Comparison of ENCODE assay signal across 23 mouse cellular contexts in the genomic region with DNA sequence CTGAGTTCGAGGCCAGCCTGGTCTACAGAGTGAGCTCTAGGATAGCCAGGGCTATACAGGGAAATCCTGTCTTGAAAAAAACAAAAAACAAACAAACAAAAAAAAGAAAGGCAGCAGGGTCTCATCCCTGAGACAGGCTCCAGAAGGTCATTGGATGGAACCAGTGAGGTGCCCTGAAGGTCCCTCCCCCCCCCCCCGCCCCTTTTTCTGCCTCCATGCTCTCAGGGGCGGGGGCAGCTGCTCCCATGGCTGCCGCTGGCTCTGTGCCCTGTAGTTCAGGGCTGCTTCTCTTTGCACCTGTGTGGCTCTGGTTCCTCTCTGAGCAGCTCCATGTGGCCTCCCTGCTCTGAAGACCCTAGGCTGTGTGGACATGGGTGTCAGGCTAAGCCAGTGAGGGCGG. TPM values are rescaled to one million over a fixed set of nuclear protein-coding genes. Genes with fewer than 3 reads are reported as not detected.
DNase-seq lines count a peak whose midpoint lies in the region; ATAC-seq and TF ChIP-seq lines count a peak whose summit lies in the region.
"Had no signal": no experiment of that assay in that cellular context is flagged by ENCODE, and none has a peak within 500 bp of the region (broad histone marks: within the 10 kb centered on the region; RNA-seq: fewer than 3 reads in every experiment).

No protein-coding gene starts in this region.

- no peak for TF ChIP-seq CTCF in midbrain, postnatal 0 days (IDR thresholded peaks at IDR 0.05)
- no peak for TF ChIP-seq CTCF in stomach, postnatal 0 days (IDR thresholded peaks at IDR 0.05; ENCODE audit: low read depth)

- no peaks in the 10 kb centered on the region for H3K27me3 ChIP-seq in hindbrain, embryonic 12.5 days
- no peaks in the 10 kb centered on the region for H3K27me3 ChIP-seq in hindbrain, embryonic 11.5 days (ENCODE audit: control insufficient read depth, insufficient read depth, low read length)
- H3K27me3 ChIP-seq in midbrain, embryonic 13.5 days: no peaks in the 10 kb centered on the region
- no peaks in the 10 kb centered on the region for H3K27me3 ChIP-seq in midbrain, postnatal 0 days (ENCODE audit: insufficient read depth, low read length)
- no peaks in the 10 kb centered on the region for H3K27me3 ChIP-seq in embryonic facial prominence, embryonic 10.5 days (replicated peaks; ENCODE audit: low read depth, poor library complexity, severe bottlenecking)
- H3K27me3 ChIP-seq in stomach, postnatal 0 days (ENCODE audit: control insufficient read depth, insufficient read depth, low read length): no peaks in the 10 kb centered on the region
- H3K27me3 ChIP-seq: limb, embryonic 15.5 days; liver, embryonic 15.5 days; neural tube, embryonic 12.5 days; stomach, embryonic 15.5 days had no signal

- peaks cover 20% of the 10 kb centered on the region for H3K4me1 ChIP-seq in hindbrain, embryonic 12.5 days
- peaks cover 5% of the 10 kb centered on the region for H3K4me1 ChIP-seq in hindbrain, embryonic 11.5 days (replicated peaks; ENCODE audit: control insufficient read depth, insufficient read depth, low read length)
- H3K4me1 ChIP-seq in midbrain, embryonic 13.5 days (replicated peaks): peaks cover 16% of the 10 kb centered on the region
- no peaks in the 10 kb centered on the region for H3K4me1 ChIP-seq in midbrain, postnatal 0 days (ENCODE audit: insufficient read depth, low read length)
- H3K4me1 ChIP-seq in embryonic facial prominence, embryonic 10.5 days: peaks cover 32% of the 10 kb centered on the region
- H3K4me1 ChIP-seq in stomach, postnatal 0 days (replicated peaks; ENCODE audit: control insufficient read depth, insufficient read depth): no peaks in the 10 kb centered on the region

- no peak for DNase-seq in hindbrain, embryonic 11.5 days (ENCODE audit: low spot score)
- DNase-seq in midbrain, postnatal 0 days (ENCODE audit: low spot score): no peak
- no peak for DNase-seq in embryonic facial prominence, embryonic 10.5 days (ENCODE audit: low spot score)
- DNase-seq in stomach, postnatal 0 days (ENCODE audit: low spot score): no peak
- DNase-seq in adrenal gland, adult (ENCODE audit: inconsistent age in 2 of 2, low spot score in 1 of 2): no peak
- no peak for DNase-seq in left cerebral cortex, postnatal 10 days (ENCODE audit: extremely low spot score in 1 of 2, low spot score in 2 of 2)
- DNase-seq: adrenal gland, postnatal 25 days; cerebellum, adult 11-12 months; cerebellum, postnatal 14 days; forebrain, postnatal 0 days; kidney, adult 2 months; kidney, postnatal 4 days; spleen, adult 18-20 months; thymus, adult 2 months had no signal

- H3K4me3 ChIP-seq in hindbrain, embryonic 12.5 days: no peak overlapping the region
- H3K4me3 ChIP-seq in hindbrain, embryonic 11.5 days (ENCODE audit: low read depth, low read length): no peak overlapping the region
- no peak overlapping the region for H3K4me3 ChIP-seq in midbrain, embryonic 13.5 days (replicated peaks)
- no peak overlapping the region for H3K4me3 ChIP-seq in midbrain, postnatal 0 days (ENCODE audit: low read depth, low read length)
- no peak overlapping the region for H3K4me3 ChIP-seq in embryonic facial prominence, embryonic 10.5 days
- no peak overlapping the region for H3K4me3 ChIP-seq in stomach, postnatal 0 days (ENCODE audit: low read depth, low read length)
- H3K4me3 ChIP-seq: heart, embryonic 10.5 days; limb, embryonic 15.5 days; liver, embryonic 15.5 days; neural tube, embryonic 12.5 days; stomach, embryonic 15.5 days had no signal

- no peak overlapping the region for H3K9ac ChIP-seq in hindbrain, embryonic 12.5 days
- H3K9ac ChIP-seq in hindbrain, embryonic 11.5 days (ENCODE audit: low read depth, low read length): no peak overlapping the region
- no peak overlapping the region for H3K9ac ChIP-seq in midbrain, embryonic 13.5 days (replicated peaks)
- H3K9ac ChIP-seq in midbrain, postnatal 0 days (replicated peaks; ENCODE audit: low read length, poor library complexity, severe bottlenecking): no peak overlapping the region
- H3K9ac ChIP-seq in stomach, postnatal 0 days (ENCODE audit: low read length): peak overlapping the region; percentile 27; the same call in 1 of the 2 replicates
- H3K9ac ChIP-seq: forebrain, postnatal 0 days; limb, embryonic 15.5 days; liver, embryonic 15.5 days; neural tube, embryonic 12.5 days; stomach, embryonic 15.5 days had no signal

- intact Hi-C loops in left cerebral cortex, postnatal 10 days (cut with DNase I): no loop called here

- WGBS in hindbrain, embryonic 12.5 days: 86% methylated on average over 3 of the region's 5 CpGs
- WGBS in hindbrain, embryonic 11.5 days: 66% methylated on average over 5 of the region's 5 CpGs
- 70% methylated on average over 5 of the region's 5 CpGs for WGBS in midbrain, embryonic 13.5 days
- 80% methylated on average over 4 of the region's 5 CpGs for WGBS in midbrain, postnatal 0 days
- 69% methylated on average over 5 of the region's 5 CpGs for WGBS in embryonic facial prominence, embryonic 10.5 days
- WGBS in stomach, postnatal 0 days: 66% methylated on average over 4 of the region's 5 CpGs

- no peaks in the 10 kb centered on the region for H3K36me3 ChIP-seq in hindbrain, embryonic 12.5 days
- H3K36me3 ChIP-seq in hindbrain, embryonic 11.5 days (ENCODE audit: control insufficient read depth, insufficient read depth, low read length): no peaks in the 10 kb centered on the region
- H3K36me3 ChIP-seq in midbrain, embryonic 13.5 days: no peaks in the 10 kb centered on the region
- H3K36me3 ChIP-seq in midbrain, postnatal 0 days (ENCODE audit: insufficient read depth, low read length): no peaks in the 10 kb centered on the region
- H3K36me3 ChIP-seq in embryonic facial prominence, embryonic 10.5 days (replicated peaks): no peaks in the 10 kb centered on the region
- H3K36me3 ChIP-seq in stomach, postnatal 0 days (ENCODE audit: control insufficient read depth, insufficient read depth, low read length): no peaks in the 10 kb centered on the region; the same call in 1 of the 2 replicates
- H3K36me3 ChIP-seq: heart, embryonic 10.5 days; limb, embryonic 15.5 days; liver, embryonic 15.5 days; neural tube, embryonic 12.5 days; stomach, embryonic 15.5 days had no signal

- no peak for TF ChIP-seq EP300 in stomach, postnatal 0 days (optimal IDR thresholded peaks at IDR 0.05)

- H3K4me2 ChIP-seq in hindbrain, embryonic 12.5 days (replicated peaks): no peak overlapping the region
- no peak overlapping the region for H3K4me2 ChIP-seq in hindbrain, embryonic 11.5 days (replicated peaks; ENCODE audit: low read depth, low read length)
- no peak overlapping the region for H3K4me2 ChIP-seq in midbrain, embryonic 13.5 days (replicated peaks)
- no peak overlapping the region for H3K4me2 ChIP-seq in midbrain, postnatal 0 days (ENCODE audit: low read depth, low read length, poor library complexity, severe bottlenecking)
- no peak overlapping the region for H3K4me2 ChIP-seq in stomach, postnatal 0 days (replicated peaks; ENCODE audit: low read depth)
- H3K4me2 ChIP-seq: limb, embryonic 15.5 days; liver, embryonic 15.5 days; neural tube, embryonic 12.5 days; stomach, embryonic 15.5 days had no signal

- no peak for ATAC-seq in hindbrain, embryonic 12.5 days (ENCODE audit: low FRiP score)
- no peak for ATAC-seq in hindbrain, embryonic 11.5 days (ENCODE audit: low FRiP score)
- ATAC-seq in midbrain, embryonic 13.5 days: peak; percentile 34; the same call in 1 of the 2 replicates
- ATAC-seq in midbrain, postnatal 0 days (ENCODE audit: low FRiP score): no peak
- ATAC-seq in stomach, postnatal 0 days (ENCODE audit: low FRiP score, low TSS enrichment): no peak
- ATAC-seq: activated CD4-positive, CD25-positive, alpha-beta regulatory T cell, adult 4 months; forebrain, postnatal 0 days had no signal

- no peaks in the 10 kb centered on the region for H3K9me3 ChIP-seq in hindbrain, embryonic 12.5 days (replicated peaks)
- H3K9me3 ChIP-seq in hindbrain, embryonic 11.5 days (ENCODE audit: control insufficient read depth, low read length): no peaks in the 10 kb centered on the region
- H3K9me3 ChIP-seq in midbrain, embryonic 13.5 days: no peaks in the 10 kb centered on the region
- H3K9me3 ChIP-seq in midbrain, postnatal 0 days (ENCODE audit: low read length): no peaks in the 10 kb centered on the region
- H3K9me3 ChIP-seq in embryonic facial prominence, embryonic 10.5 days: no peaks in the 10 kb centered on the region
- no peaks in the 10 kb centered on the region for H3K9me3 ChIP-seq in stomach, postnatal 0 days (ENCODE audit: control insufficient read depth, low read length)
- H3K9me3 ChIP-seq: heart, embryonic 10.5 days; limb, embryonic 15.5 days; liver, embryonic 15.5 days; neural tube, embryonic 12.5 days; stomach, embryonic 15.5 days had no signal

- peak overlapping the region; percentile 44; the same call in 1 of the 2 replicates for H3K27ac ChIP-seq in hindbrain, embryonic 12.5 days
- no peak overlapping the region for H3K27ac ChIP-seq in hindbrain, embryonic 11.5 days (ENCODE audit: low read depth, low read length)
- H3K27ac ChIP-seq in midbrain, embryonic 13.5 days: peak overlapping the region; percentile 41; the same call in 1 of the 2 replicates
- no peak overlapping the region for H3K27ac ChIP-seq in midbrain, postnatal 0 days (ENCODE audit: low read depth, low read length)
- H3K27ac ChIP-seq in embryonic facial prominence, embryonic 10.5 days (replicated peaks): peak overlapping the region; percentile 57; the same call in 1 of the 2 replicates
- no peak overlapping the region for H3K27ac ChIP-seq in stomach, postnatal 0 days (replicated peaks)
- H3K27ac ChIP-seq: heart, embryonic 10.5 days; limb, embryonic 15.5 days; liver, embryonic 15.5 days; macrophage; neural tube, embryonic 12.5 days had no signal

RNA-seq across cellular contexts. Expression of a gene that starts 12.0 kb away (rescaled TPM):
- polyA plus RNA-seq in hindbrain, embryonic 12.5 days (2016; fragmentation: Nextera tagmentation; extraction: Ambion mirVana): 2.5 and 2.8 TPM in 2 replicates
- 1.2 and 1.3 TPM in 2 replicates for polyA plus RNA-seq in hindbrain, embryonic 11.5 days (2014; fragmentation: Nextera tagmentation; extraction: Ambion mirVana)
- polyA plus RNA-seq in midbrain, embryonic 13.5 days (2015; fragmentation: Nextera tagmentation; extraction: Ambion mirVana): 0.68 and 1.3 TPM in 2 replicates
- 4.5 and 4.7 TPM in 2 replicates for total RNA-seq in midbrain, postnatal 0 days (2014; rRNA removed)
- 0.39 and 0.90 TPM in 2 replicates for polyA plus RNA-seq in midbrain, postnatal 0 days (2015; fragmentation: Nextera tagmentation; extraction: Ambion mirVana)
- polyA plus RNA-seq in embryonic facial prominence, embryonic 10.5 days (2016; fragmentation: Nextera tagmentation; extraction: Ambion mirVana): 2.3 and 4.0 TPM in 2 replicates
- polyA plus RNA-seq in stomach, postnatal 0 days (2015; fragmentation: Nextera tagmentation; extraction: Ambion mirVana): 5.9 and 6.6 TPM in 2 replicates
- total RNA-seq in left cerebral cortex, postnatal 10 days (2021): 1 to 10 TPM; 2.1 to 2.9 TPM

RNA-seq across cellular contexts. Expression of a gene that starts 40.3 kb away (rescaled TPM):
- polyA plus RNA-seq in hindbrain, embryonic 12.5 days (2016; fragmentation: Nextera tagmentation; extraction: Ambion mirVana): 3.3 and 3.5 TPM in 2 replicates
- polyA plus RNA-seq in hindbrain, embryonic 11.5 days (2014; fragmentation: Nextera tagmentation; extraction: Ambion mirVana): 7.4 and 9.5 TPM in 2 replicates
- polyA plus RNA-seq in midbrain, embryonic 13.5 days (2015; fragmentation: Nextera tagmentation; extraction: Ambion mirVana): 2.4 and 3.1 TPM in 2 replicates
- total RNA-seq in midbrain, postnatal 0 days (2014; rRNA removed): 57.3 and 82.4 TPM in 2 replicates
- polyA plus RNA-seq in midbrain, postnatal 0 days (2015; fragmentation: Nextera tagmentation; extraction: Ambion mirVana): 3.9 and 5.3 TPM in 2 replicates
- polyA plus RNA-seq in embryonic facial prominence, embryonic 10.5 days (2016; fragmentation: Nextera tagmentation; extraction: Ambion mirVana): 2.8 and 3.3 TPM in 2 replicates
- 3.5 and 3.6 TPM in 2 replicates for polyA plus RNA-seq in stomach, postnatal 0 days (2015; fragmentation: Nextera tagmentation; extraction: Ambion mirVana)
- total RNA-seq in left cerebral cortex, postnatal 10 days (2021): 10 to 100 TPM; 29.7 to 32.1 TPM

Comparison
In these comparisons a context has a peak if more than half of its experiments do, and no peak if none do; other contexts are left out.
1. H3K27ac ChIP-seq: peak in hindbrain, embryonic 12.5 days (single experiment), midbrain, embryonic 13.5 days (single experiment) and embryonic facial prominence, embryonic 10.5 days (single experiment); none in hindbrain, embryonic 11.5 days (single experiment), midbrain, postnatal 0 days (single experiment) and stomach, postnatal 0 days (single experiment).